Mouse (Mus musculus) gonadal fat pad, adult 2 months (tissue): ENCODE data around the gene Lpar1. TPM values are rescaled to one million over a fixed set of nuclear protein-coding genes. Genes with fewer than 3 reads are reported as not detected.
"Not testable (repeated sequence)": the region's sequence is repeated elsewhere in the genome, so short reads cannot be mapped to it uniquely, and the experiment has no call there.

Experiments used
- DNase-seq: peaks from one replicate; pipeline ENCODE4 v3.0.0-alpha.2; 2012; ENCODE audit warnings: low read depth
- polyA plus RNA-seq: library from polyadenylated mRNA; depleted of rRNA; stranded (reverse); fragments of >200 nt; gene quantifications from 2 replicates; pipeline ENCODE4 v1.2.3, GENCODE M21; 2012

Lpar1 gene
- polyA plus RNA-seq, 1 experiment = 29.2 TPM

- DNase-seq = no peak
These were observed 7.7 kb downstream of the Lpar1 start for GRCm38 (mm10) chr4:58545888-58546432.

GRCm38 (mm10) chr4:58543171-58543570, 10.5 kb downstream of the Lpar1 start:
- no peak for DNase-seq

GRCm38 (mm10) chr4:58542656-58543055, 11.0 kb downstream of the Lpar1 start:
- DNase-seq = not testable (repeated sequence)

GRCm38 (mm10) chr4:58540841-58541240, 12.9 kb downstream of the Lpar1 start:
- DNase-seq = no peak

GRCm38 (mm10) chr4:58540385-58540784, 13.3 kb downstream of the Lpar1 start:
- no peak for DNase-seq

- DNase-seq = no peak
These were observed 15.0 kb downstream of the Lpar1 start for GRCm38 (mm10) chr4:58538696-58539095.

GRCm38 (mm10) chr4:58535754-58536153, 17.9 kb downstream of the Lpar1 start:
- DNase-seq = no peak

GRCm38 (mm10) chr4:58534726-58535350, 18.9 kb downstream of the Lpar1 start:
- DNase-seq = no peak

- no peak for DNase-seq
These were observed 19.5 kb downstream of the Lpar1 start for GRCm38 (mm10) chr4:58534141-58534571.

GRCm38 (mm10) chr4:58533519-58533918, 20.2 kb downstream of the Lpar1 start:
- no peak for DNase-seq

GRCm38 (mm10) chr4:58532326-58532725, 21.4 kb downstream of the Lpar1 start:
- DNase-seq = no peak

GRCm38 (mm10) chr4:58530706-58531105, 23.0 kb downstream of the Lpar1 start:
- no peak for DNase-seq

- DNase-seq = no peak
These were observed 23.4 kb downstream of the Lpar1 start for GRCm38 (mm10) chr4:58530279-58530678.

- DNase-seq = no peak
These were observed 25.8 kb downstream of the Lpar1 start for GRCm38 (mm10) chr4:58527852-58528251.

GRCm38 (mm10) chr4:58521137-58521536, 32.6 kb downstream of the Lpar1 start:
- no peak for DNase-seq

- DNase-seq = no peak
These were observed 33.2 kb downstream of the Lpar1 start for GRCm38 (mm10) chr4:58520531-58520930.

- no peak for DNase-seq
These were observed 33.8 kb downstream of the Lpar1 start for GRCm38 (mm10) chr4:58519891-58520290.

GRCm38 (mm10) chr4:58518215-58518988, 35.3 kb downstream of the Lpar1 start:
- no peak for DNase-seq

- no peak for DNase-seq
These were observed 36.9 kb downstream of the Lpar1 start for GRCm38 (mm10) chr4:58516810-58517209.

GRCm38 (mm10) chr4:58516221-58516620, 37.5 kb downstream of the Lpar1 start:
- DNase-seq = no peak

- no peak for DNase-seq
These were observed 42.1 kb downstream of the Lpar1 start for GRCm38 (mm10) chr4:58511554-58511953.

GRCm38 (mm10) chr4:58508833-58509232, 44.9 kb downstream of the Lpar1 start:
- DNase-seq = no peak

- DNase-seq = no peak
These were observed 46.2 kb downstream of the Lpar1 start for GRCm38 (mm10) chr4:58507536-58507935.
